Mouse (Mus musculus): ENCODE measurements at regions not wholly inside any gene's neighbourhood (a gene's known extent, or its start where the extent isn't known, plus 50 kb on each side); places are given as distances from the start of the nearest gene placed in this dataset.

DNA sequence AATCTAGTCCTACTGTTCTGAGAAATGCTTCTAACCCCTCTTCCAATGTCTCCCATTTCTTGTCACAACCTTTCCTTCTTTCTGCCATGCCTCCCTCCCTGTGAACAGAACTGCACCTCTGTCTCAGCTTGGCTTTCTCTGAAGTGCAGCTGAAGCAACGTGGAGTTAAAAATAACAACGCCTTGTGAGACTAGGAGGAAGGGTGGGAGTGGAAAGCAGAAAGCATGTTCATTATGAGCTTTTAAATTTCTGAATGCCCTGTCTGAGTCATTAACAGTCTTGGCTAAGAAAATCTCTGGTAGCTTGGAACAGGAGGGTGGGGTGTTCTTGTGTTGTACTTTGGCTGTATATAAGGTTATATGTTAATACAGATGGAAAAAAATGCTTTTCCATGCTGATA lies 71.6 kb upstream of the Kcnab1 start:
- TF ChIP-seq POLR2A (IDR thresholded peaks at IDR 0.05; ENCODE audit: borderline replicate concordance, insufficient read depth, low read length): no peak
- no peak for TF ChIP-seq CTCF (IDR thresholded peaks at IDR 0.05; ENCODE audit: borderline replicate concordance, insufficient read depth, low read depth, low read length)
